ENCODE assay signal across 26 mouse cellular contexts in genomic region chr2:73378326-73378725, GRCm38 (mm10). TPM values are rescaled to one million over a fixed set of nuclear protein-coding genes. Genes with fewer than 3 reads are reported as not detected.
A peak's percentile ranks its signal among the peaks of the same experiment; 100 is the strongest.
DNase-seq lines count a peak whose midpoint lies in the region; ATAC-seq and TF ChIP-seq lines count a peak whose summit lies in the region.
"Had no signal": no experiment of that assay in that cellular context is flagged by ENCODE, and none has a peak within 500 bp of the region (broad histone marks: within the 10 kb centered on the region; RNA-seq: fewer than 3 reads in every experiment).

No protein-coding gene starts in this region.

- DNase-seq in heart, adult 11 months = peak; percentile 10
- DNase-seq in heart, postnatal 36 days = no peak
- DNase-seq in hindbrain, embryonic 14.5 days (ENCODE audit: low spot score) = peak; percentile 40
- no peak for DNase-seq in hindbrain, postnatal 0 days (ENCODE audit: low spot score)
- peak; percentile 31 for DNase-seq in midbrain, embryonic 14.5 days
- peak; percentile 53 for DNase-seq in brain, embryonic 14.5 days (ENCODE audit: low read depth)
- DNase-seq in ovary, postnatal 10 days (ENCODE audit: low spot score) = no peak
- DNase-seq: adrenal gland, adult 2 months; adrenal gland, postnatal 14 days; cerebellum, adult 11-12 months; cerebellum, adult 8-10 months; cerebellum, postnatal 10 days; cerebellum, postnatal 36 days; embryo, embryonic 11 days; gastrocnemius, postnatal 10 days; gastrocnemius, postnatal 36 days had no signal

- 0 out of 2 replicates have a peak, but pooled peaks cover 4% of the 10 kb centered on the region for H3K4me1 ChIP-seq in hindbrain, embryonic 14.5 days (replicated peaks; ENCODE audit: control insufficient read depth, insufficient read depth, low read length)
- H3K4me1 ChIP-seq in hindbrain, postnatal 0 days (ENCODE audit: insufficient read depth, low read length) = no peaks in the 10 kb centered on the region
- no peaks in the 10 kb centered on the region for H3K4me1 ChIP-seq in midbrain, embryonic 14.5 days (ENCODE audit: control insufficient read depth, insufficient read depth, low read length)
- no peaks in the 10 kb centered on the region for H3K4me1 ChIP-seq in midbrain, embryonic 16.5 days (ENCODE audit: control insufficient read depth, insufficient read depth, low read length)
- H3K4me1 ChIP-seq: forebrain, embryonic 15.5 days; hindbrain, embryonic 10.5 days; intestine, embryonic 15.5 days had no signal

- ATAC-seq in hindbrain, embryonic 14.5 days (ENCODE audit: low FRiP score) = no peak
- no peak for ATAC-seq in hindbrain, postnatal 0 days
- ATAC-seq in midbrain, embryonic 14.5 days (ENCODE audit: low FRiP score, low TSS enrichment) = no peak
- ATAC-seq in midbrain, embryonic 16.5 days = no peak
- ATAC-seq: CD4-positive, CD25-positive, alpha-beta regulatory T cell, adult 4 months; forebrain, embryonic 15.5 days; intestine, embryonic 15.5 days had no signal

- H3K27ac ChIP-seq in hindbrain, embryonic 14.5 days = peak overlapping the region; percentile 28; the same call in 1 of the 2 replicates
- no peak overlapping the region for H3K27ac ChIP-seq in hindbrain, postnatal 0 days
- no peak overlapping the region for H3K27ac ChIP-seq in midbrain, embryonic 14.5 days (replicated peaks; ENCODE audit: low read depth, low read length)
- H3K27ac ChIP-seq in midbrain, embryonic 16.5 days (ENCODE audit: low read length) = no peak overlapping the region
- H3K27ac ChIP-seq: embryonic facial prominence, embryonic 10.5 days; embryonic facial prominence, embryonic 13.5 days; forebrain, embryonic 15.5 days; hindbrain, embryonic 10.5 days; intestine, embryonic 15.5 days had no signal

- no peaks in the 10 kb centered on the region for H3K9me3 ChIP-seq in hindbrain, embryonic 14.5 days (ENCODE audit: control insufficient read depth, low read length)
- no peaks in the 10 kb centered on the region for H3K9me3 ChIP-seq in hindbrain, postnatal 0 days (ENCODE audit: low read length)
- no peaks in the 10 kb centered on the region for H3K9me3 ChIP-seq in midbrain, embryonic 14.5 days (ENCODE audit: control insufficient read depth, low read length)
- no peaks in the 10 kb centered on the region for H3K9me3 ChIP-seq in midbrain, embryonic 16.5 days (replicated peaks; ENCODE audit: control insufficient read depth, low read length, poor library complexity, severe bottlenecking)
- H3K9me3 ChIP-seq: embryonic facial prominence, embryonic 10.5 days; embryonic facial prominence, embryonic 13.5 days; forebrain, embryonic 15.5 days; hindbrain, embryonic 10.5 days; intestine, embryonic 15.5 days had no signal

- no peak for TF ChIP-seq CTCF in hindbrain, postnatal 0 days (IDR thresholded peaks at IDR 0.05; ENCODE audit: low read depth)
- TF ChIP-seq CTCF in brain, embryonic 14.5 days (IDR thresholded peaks at IDR 0.05; ENCODE audit: borderline replicate concordance, extremely low read depth, insufficient read depth, insufficient read length) = no peak

- intact Hi-C loops in heart, postnatal 36 days (cut with DNase I) = no loop called here

- no peaks in the 10 kb centered on the region for H3K27me3 ChIP-seq in hindbrain, embryonic 14.5 days (ENCODE audit: control insufficient read depth, insufficient read depth, low read length)
- no peaks in the 10 kb centered on the region for H3K27me3 ChIP-seq in hindbrain, postnatal 0 days (ENCODE audit: insufficient read depth, low read length)
- no peaks in the 10 kb centered on the region for H3K27me3 ChIP-seq in midbrain, embryonic 14.5 days (ENCODE audit: control insufficient read depth, insufficient read depth, low read length)
- no peaks in the 10 kb centered on the region for H3K27me3 ChIP-seq in midbrain, embryonic 16.5 days (ENCODE audit: control insufficient read depth, insufficient read depth, low read depth, low read length)
- H3K27me3 ChIP-seq: embryonic facial prominence, embryonic 13.5 days; forebrain, embryonic 15.5 days; intestine, embryonic 15.5 days had no signal

- no peak overlapping the region for H3K4me3 ChIP-seq in hindbrain, embryonic 14.5 days (replicated peaks; ENCODE audit: low read length)
- no peak overlapping the region for H3K4me3 ChIP-seq in hindbrain, postnatal 0 days (ENCODE audit: low read length)
- no peak overlapping the region for H3K4me3 ChIP-seq in midbrain, embryonic 14.5 days (replicated peaks; ENCODE audit: low read depth, low read length)
- no peak overlapping the region for H3K4me3 ChIP-seq in midbrain, embryonic 16.5 days (ENCODE audit: low read depth, low read length)
- H3K4me3 ChIP-seq: embryonic facial prominence, embryonic 10.5 days; embryonic facial prominence, embryonic 13.5 days; erythroblast, embryonic 14.5 days; forebrain, embryonic 15.5 days; hindbrain, embryonic 10.5 days; intestine, embryonic 15.5 days had no signal

- 75% methylated on average over 5 of the region's 5 CpGs for WGBS in hindbrain, embryonic 14.5 days
- WGBS in hindbrain, postnatal 0 days = 63% methylated on average over 5 of the region's 5 CpGs
- WGBS in midbrain, embryonic 14.5 days = 68% methylated on average over 5 of the region's 5 CpGs
- 76% methylated on average over 5 of the region's 5 CpGs for WGBS in midbrain, embryonic 16.5 days

- H3K36me3 ChIP-seq in hindbrain, embryonic 14.5 days (replicated peaks; ENCODE audit: control insufficient read depth, insufficient read depth) = peaks cover 4% of the 10 kb centered on the region; the same call in 1 of the 2 replicates
- H3K36me3 ChIP-seq in hindbrain, postnatal 0 days (ENCODE audit: insufficient read depth, low read length) = no peaks in the 10 kb centered on the region
- no peaks in the 10 kb centered on the region for H3K36me3 ChIP-seq in midbrain, embryonic 14.5 days (ENCODE audit: control insufficient read depth, insufficient read depth, low read length)
- peaks cover 2% of the 10 kb centered on the region; the same call in 1 of the 2 replicates for H3K36me3 ChIP-seq in midbrain, embryonic 16.5 days (ENCODE audit: control insufficient read depth, insufficient read depth, low read length)
- H3K36me3 ChIP-seq: embryonic facial prominence, embryonic 10.5 days; forebrain, embryonic 15.5 days; hindbrain, embryonic 10.5 days; intestine, embryonic 15.5 days had no signal

- no peak overlapping the region for H3K4me2 ChIP-seq in hindbrain, embryonic 14.5 days (replicated peaks)
- no peak overlapping the region for H3K4me2 ChIP-seq in hindbrain, postnatal 0 days (ENCODE audit: low read depth, low read length)
- no peak overlapping the region for H3K4me2 ChIP-seq in midbrain, embryonic 14.5 days (ENCODE audit: low read length)
- H3K4me2 ChIP-seq in midbrain, embryonic 16.5 days (ENCODE audit: low read length) = no peak overlapping the region
- H3K4me2 ChIP-seq: embryonic facial prominence, embryonic 13.5 days; forebrain, embryonic 15.5 days; heart, embryonic 11.5 days; intestine, embryonic 15.5 days had no signal

- H3K9ac ChIP-seq in hindbrain, embryonic 14.5 days = no peak overlapping the region
- no peak overlapping the region for H3K9ac ChIP-seq in hindbrain, postnatal 0 days (replicated peaks; ENCODE audit: low read length)
- no peak overlapping the region for H3K9ac ChIP-seq in midbrain, embryonic 14.5 days (replicated peaks; ENCODE audit: low read length)
- no peak overlapping the region for H3K9ac ChIP-seq in midbrain, embryonic 16.5 days (ENCODE audit: low read depth, low read length)
- H3K9ac ChIP-seq: embryonic facial prominence, embryonic 13.5 days; forebrain, embryonic 15.5 days; intestine, embryonic 15.5 days had no signal

- no peak for TF ChIP-seq POLR2A in brain, embryonic 14.5 days (IDR thresholded peaks at IDR 0.05; ENCODE audit: borderline replicate concordance, extremely low read depth, insufficient read depth, insufficient read length, poor library complexity, severe bottlenecking)

RNA-seq across cellular contexts. Expression of gene Gpr155, which starts 8.0 kb away (rescaled TPM):
- total RNA-seq in heart, postnatal 36 days (2021) = 10 to 100 TPM; 13.1 to 13.8 TPM
- 15.2 and 17.9 TPM in 2 replicates for polyA plus RNA-seq in hindbrain, embryonic 14.5 days (2014; fragmentation: Nextera tagmentation; extraction: Ambion mirVana)
- 15.2 and 18.8 TPM in 2 replicates for total RNA-seq in hindbrain, postnatal 0 days (2014; rRNA removed)
- polyA plus RNA-seq in hindbrain, postnatal 0 days (2015; fragmentation: Nextera tagmentation; extraction: Ambion mirVana) = 11.3 and 12.0 TPM in 2 replicates
- polyA plus RNA-seq in midbrain, embryonic 14.5 days (2014; fragmentation: Nextera tagmentation; extraction: Ambion mirVana) = 9.6 and 11.0 TPM in 2 replicates
- 13.7 and 15.0 TPM in 2 replicates for polyA plus RNA-seq in midbrain, embryonic 16.5 days (2015; fragmentation: Nextera tagmentation; extraction: Ambion mirVana)
- 7.7 and 8.8 TPM in 2 replicates for polyA plus RNA-seq in brain, embryonic 14.5 days (2012; rRNA removed)
- total RNA-seq: granulocyte monocyte progenitor cell, adult 5-6 weeks had no signal

Comparison
In these comparisons a context has a peak if more than half of its experiments do, and no peak if none do; other contexts are left out.
1. DNase-seq: peak in heart, adult 11 months (single experiment), hindbrain, embryonic 14.5 days (single experiment), midbrain, embryonic 14.5 days (single experiment) and brain, embryonic 14.5 days (single experiment); none in heart, postnatal 36 days (0 of 2), hindbrain, postnatal 0 days (single experiment) and ovary, postnatal 10 days (single experiment).